Mouse (Mus musculus) CH12.LX (cell line): ENCODE results near the gene Ccdc57. TPM values are rescaled to one million over a fixed set of nuclear protein-coding genes. Genes with fewer than 3 reads are reported as not detected.

Experiments
- DNase-seq: peaks from one replicate; pipeline ENCODE4 v3.0.0-alpha.2; 2013; ENCODE audit errors: extremely low read depth
- H3K27ac ChIP-seq: 2 replicates; pipeline ENCODE4 v1.5.1; 2012; ENCODE audit warnings: low read depth, mild to moderate bottlenecking, control low read depth, moderate library complexity; ENCODE audit not compliant: insufficient read depth
- H3K27me3 ChIP-seq: replicated peaks from 2 replicates; pipeline ENCODE3; 2012; ENCODE audit warnings: inconsistent platforms
- H3K36me3 ChIP-seq, 2 experiments: replicated peaks in 1 of 2; 2 replicates each; pipeline versions ENCODE3 to v1.6.1; 2012; ENCODE audit warnings: inconsistent platforms in 1 of 2, low read length in 1 of 2, mild to moderate bottlenecking in 1 of 2, mixed read lengths in 1 of 2, moderate library complexity in 1 of 2; ENCODE audit not compliant: control insufficient read depth in 1 of 2, insufficient read depth in 1 of 2
- H3K4me1 ChIP-seq, 2 experiments: 2 replicates each; pipeline ENCODE4 v1.6.1; 2012; ENCODE audit warnings: inconsistent platforms in 1 of 2, moderate library complexity in 1 of 2; ENCODE audit not compliant: insufficient read depth in 2 of 2, control insufficient read depth in 1 of 2
- H3K4me2 ChIP-seq: 2 replicates; pipeline ENCODE4 v1.6.1; 2012; ENCODE audit warnings: low read depth, mild to moderate bottlenecking, control low read depth; ENCODE audit not compliant: poor library complexity, insufficient read depth, severe bottlenecking
- H3K4me3 ChIP-seq, 3 experiments: fragments of 150-350 bp in 1 of 3; sonication (generic) in 1 of 3; replicated peaks in 1 of 3; 2 replicates each; pipeline versions ENCODE3 to v1.5.1; 2011 to 2012; ENCODE audit warnings: low read depth in 2 of 3, low read length in 2 of 3, mild to moderate bottlenecking in 2 of 3, moderate library complexity in 2 of 3, control low read depth in 1 of 3, improper control_type of control experiment in 1 of 3, inconsistent platforms in 1 of 3, mixed read lengths in 1 of 3; ENCODE audit not compliant: poor library complexity in 1 of 3
- H3K79me2 ChIP-seq: replicated peaks from 2 replicates; pipeline ENCODE4 v1.6.1; 2012; ENCODE audit warnings: mild to moderate bottlenecking, moderate library complexity; ENCODE audit not compliant: control insufficient read depth, poor library complexity, insufficient read depth, severe bottlenecking; ENCODE audit errors: extremely low read depth
- H3K9ac ChIP-seq: 2 replicates; pipeline ENCODE4 v1.6.1; 2012; ENCODE audit warnings: low read depth, mild to moderate bottlenecking, control low read depth, moderate library complexity; ENCODE audit not compliant: insufficient read depth
- H3K9me3 ChIP-seq: replicated peaks from 2 replicates; pipeline ENCODE3; 2012; ENCODE audit warnings: low read length, inconsistent platforms, mixed read lengths
- BHLHE40 ChIP-seq: IDR thresholded peaks from 2 replicates; pipeline ENCODE4 v1.6.1; 2011; ENCODE audit warnings: mild to moderate bottlenecking, low read depth, low read length, improper control_type of control experiment
- CHD1 ChIP-seq: IDR thresholded peaks from 2 replicates; pipeline ENCODE4 v1.6.1; 2012; ENCODE audit warnings: low read depth, low read length, improper control_type of control experiment, inconsistent platforms
- CTCF ChIP-seq, 2 experiments: IDR thresholded peaks in 1 of 2; conservative IDR thresholded peaks in 1 of 2; 2 replicates each; pipeline ENCODE4 v1.5.1; 2011 to 2012; ENCODE audit warnings: low read depth in 2 of 2, low read length in 2 of 2, improper control_type of control experiment in 1 of 2, inconsistent platforms in 1 of 2, mild to moderate bottlenecking in 1 of 2, moderate library complexity in 1 of 2
- E2F4 ChIP-seq: IDR thresholded peaks from 2 replicates; pipeline ENCODE4 v1.6.1; 2011; ENCODE audit warnings: low read depth, low read length, improper control_type of control experiment; ENCODE audit not compliant: insufficient replicate concordance
- JUN ChIP-seq: IDR thresholded peaks from 2 replicates; pipeline ENCODE4 v1.6.1; 2011; ENCODE audit warnings: low read depth, mild to moderate bottlenecking, low read length, improper control_type of control experiment, moderate library complexity; ENCODE audit not compliant: insufficient read depth
- JUND ChIP-seq: conservative IDR thresholded peaks from 2 replicates; pipeline ENCODE4 v1.6.1; 2011; ENCODE audit warnings: low read depth, low read length, improper control_type of control experiment
- KAT2A ChIP-seq: IDR thresholded peaks from 2 replicates; pipeline ENCODE4 v1.6.1; 2012; ENCODE audit warnings: low read length, improper control_type of control experiment, inconsistent platforms; ENCODE audit not compliant: insufficient replicate concordance
- MAFK ChIP-seq: IDR thresholded peaks from 2 replicates; pipeline ENCODE4 v1.6.1; 2011; ENCODE audit warnings: low read length, improper control_type of control experiment; ENCODE audit not compliant: insufficient replicate concordance
- MXI1 ChIP-seq: IDR thresholded peaks from 2 replicates; pipeline ENCODE4 v1.6.1; 2011; ENCODE audit warnings: mild to moderate bottlenecking, low read depth, low read length, improper control_type of control experiment
- MYC ChIP-seq: IDR thresholded peaks from 2 replicates; pipeline ENCODE4 v1.6.1; 2011; ENCODE audit warnings: low read depth, mild to moderate bottlenecking, improper control_type of control experiment, low read length
- NELFE ChIP-seq: IDR thresholded peaks from 2 replicates; pipeline ENCODE4 v1.6.1; 2011; ENCODE audit warnings: low read depth, low read length, improper control_type of control experiment
- NRF1 ChIP-seq: IDR thresholded peaks from 2 replicates; pipeline ENCODE4 v1.6.1; 2014; ENCODE audit warnings: low read depth, mild to moderate bottlenecking, inconsistent platforms, low read length, improper control_type of control experiment, moderate library complexity
- PAX5 ChIP-seq: IDR thresholded peaks from 2 replicates; pipeline ENCODE4 v1.6.1; 2012; ENCODE audit warnings: low read length, inconsistent platforms, mixed read lengths
- POLR2A ChIP-seq: IDR thresholded peaks from 2 replicates; pipeline ENCODE4 v1.6.1; 2011; ENCODE audit warnings: low read depth, mild to moderate bottlenecking, improper control_type of control experiment, low read length
- RCOR1 ChIP-seq: conservative IDR thresholded peaks from 2 replicates; pipeline ENCODE4 v1.6.1; 2012; ENCODE audit warnings: low read depth, mild to moderate bottlenecking, inconsistent platforms, low read length, improper control_type of control experiment
- TBP ChIP-seq: conservative IDR thresholded peaks from 2 replicates; pipeline ENCODE4 v1.6.1; 2011; ENCODE audit warnings: low read depth, low read length, improper control_type of control experiment
- UBTF ChIP-seq: IDR thresholded peaks from 2 replicates; pipeline ENCODE4 v1.6.1; 2012; ENCODE audit warnings: low read depth, mild to moderate bottlenecking, inconsistent platforms, low read length, improper control_type of control experiment, moderate library complexity
- USF1 ChIP-seq: IDR thresholded peaks from 2 replicates; pipeline ENCODE4 v1.6.1; 2014; ENCODE audit warnings: low read depth, mild to moderate bottlenecking, inconsistent platforms, low read length, improper control_type of control experiment
- ZMIZ1 ChIP-seq: IDR thresholded peaks from 2 replicates; pipeline ENCODE4 v1.6.1; 2012; ENCODE audit warnings: low read depth, mild to moderate bottlenecking, inconsistent platforms, low read length, improper control_type of control experiment
- ZNF384 ChIP-seq: IDR thresholded peaks from 2 replicates; pipeline ENCODE4 v1.6.1; 2012; ENCODE audit warnings: low read depth, low read length, improper control_type of control experiment, inconsistent platforms
- dilution Hi-C: fragments of 300-500 bp; cut with MboI; formaldehyde crosslinking; loops from 2 replicates; pipeline ENCODE4 v1.14.3; 2020; ENCODE audit warnings: low sequenced_read_pairs; ENCODE audit not compliant: extremely low pct_unique_long_range_greater_than_20kb, extremely low pct_ligation_motif_present
- in situ Hi-C: fragments of 300-500 bp; cut with MboI; formaldehyde crosslinking; loops from 3 replicates; pipeline ENCODE4 v1.14.3; 2019; ENCODE audit warnings: low sequenced_read_pairs, low pct_ligation_motif_present, low pct_unique_long_range_greater_than_20kb, mixed read lengths
- polyA plus RNA-seq: library from polyadenylated mRNA; unstranded; fragments of >175 nt; gene quantifications from 2 replicates; pipeline ENCODE4 v1.2.1, GENCODE M21; 2012; ENCODE audit warnings: low read depth; ENCODE audit not compliant: insufficient read length
- total RNA-seq, 2 experiments: library from RNA; depleted of rRNA; stranded (reverse); fragments of 300-350 nt in 1 of 2; fragments of >200 nt in 1 of 2; gene quantifications; 2 replicates each; pipeline ENCODE4 v1.2.3; 2012 to 2014

The Ccdc57 gene
- total and polyA plus RNA-seq, 3 experiments = 2.3 to 6.0 (median 5.4) TPM

GRCm38 (mm10) chr11:120853158-120853557 lies 79.5 kb downstream of the Ccdc57 start:
- no peak for DNase-seq
- H3K27me3 ChIP-seq = no peaks in the 10 kb centered on the region
- H3K9me3 ChIP-seq = no peaks in the 10 kb centered on the region
- dilution Hi-C loops (no loop called here), in situ Hi-C loops (no loop called here)
- no peak overlapping the region for H3K27ac ChIP-seq
- no peak overlapping the region for H3K9ac ChIP-seq
- peaks cover 7 to 39% of the 10 kb centered on the region in 2 experiments; a peak in 3 of 4 replicates for H3K4me1 ChIP-seq
- TF ChIP-seq E2F4 = no peak
- no peak for TF ChIP-seq NELFE
- TF ChIP-seq UBTF = no peak
- TF ChIP-seq MYC = no peak
- no peak for TF ChIP-seq NRF1
- no peak for TF ChIP-seq JUN
- TF ChIP-seq MXI1 = no peak
- TF ChIP-seq BHLHE40 = no peak
- no peak for TF ChIP-seq CTCF (conservative IDR thresholded peaks at IDR 0.05 in 1 of 2, IDR thresholded peaks at IDR 0.05 in 1 of 2; ENCODE audit: low read depth in 2 of 2, low read length in 2 of 2)
- H3K79me2 ChIP-seq = no peaks in the 10 kb centered on the region
- H3K4me3 ChIP-seq = no peak overlapping the region
- H3K4me2 ChIP-seq = no peak overlapping the region
- peaks cover 0 to 32% of the 10 kb centered on the region in 2 experiments for H3K36me3 ChIP-seq

DNA sequence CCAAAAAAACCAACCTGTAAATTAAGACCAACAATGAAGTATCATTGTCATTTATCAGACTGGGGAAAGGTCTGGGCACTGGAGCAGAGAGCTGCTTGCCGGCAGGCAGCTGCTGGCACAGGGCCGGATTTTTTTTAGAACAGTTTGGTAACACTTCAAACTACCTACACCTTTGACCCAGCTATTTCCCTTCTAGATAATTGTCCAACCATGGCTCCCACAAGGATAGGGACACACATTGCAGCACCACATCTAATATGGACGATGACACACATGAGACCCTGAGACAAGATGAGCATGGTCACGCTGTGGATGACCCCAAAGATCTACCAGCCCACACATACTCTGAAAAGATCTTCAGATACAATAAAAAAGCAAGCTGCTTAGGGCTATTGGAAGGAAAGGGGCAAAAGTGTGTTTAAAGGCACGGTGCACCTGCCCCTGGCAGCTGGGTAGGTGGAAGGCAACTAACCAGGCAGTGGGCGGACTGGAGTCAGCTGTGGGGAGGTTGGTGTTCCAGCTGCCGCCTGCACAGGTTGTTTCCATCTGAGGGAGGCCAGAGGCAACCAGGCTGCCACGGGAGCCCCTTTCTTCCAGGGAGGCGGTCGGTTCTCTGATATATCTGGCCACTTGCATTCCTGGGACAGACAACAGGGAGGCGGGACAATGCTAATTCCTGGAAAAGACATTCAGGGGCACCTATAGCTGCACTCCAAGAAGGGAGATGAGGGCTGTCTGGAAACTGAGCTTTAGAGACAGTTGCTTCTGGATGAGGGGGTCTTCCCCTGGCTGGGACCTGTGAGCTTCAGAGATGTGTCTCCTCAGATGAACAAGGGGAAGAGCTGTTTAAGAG lies 80.4 kb downstream of the Ccdc57 start:
- Histone ChIP-seq H3K4me1 (peaks cover 7 to 39% of the 10 kb centered on the region in 2 experiments; a peak in 3 of 4 replicates), H3K27me3 (no peaks in the 10 kb centered on the region), H3K4me3 (no peak overlapping the region), H3K9me3 (no peaks in the 10 kb centered on the region), H3K27ac (no peak overlapping the region), H3K79me2 (no peaks in the 10 kb centered on the region), H3K4me2 (no peak overlapping the region), H3K9ac (no peak overlapping the region), H3K36me3 (peaks cover 0 to 26% of the 10 kb centered on the region in 2 experiments)
- TF ChIP-seq CHD1 (no peak), MXI1 (no peak), MAFK (no peak), ZNF384 (no peak), USF1 (no peak), KAT2A (no peak), MYC (no peak), PAX5 (no peak), CTCF (conservative IDR thresholded peaks at IDR 0.05 in 1 of 2, IDR thresholded peaks at IDR 0.05 in 1 of 2; ENCODE audit: low read depth in 2 of 2, low read length in 2 of 2) (no peak), E2F4 (no peak), RCOR1 (no peak), JUND (no peak), ZMIZ1 (no peak), TBP (no peak), POLR2A (no peak), NRF1 (no peak)
- DNase-seq = no peak
- dilution Hi-C loops = no loop called here
- in situ Hi-C loops = no loop called here
